Mouse (Mus musculus): ENCODE measurements around the gene Ppargc1a.

Ppargc1a gene

DNA sequence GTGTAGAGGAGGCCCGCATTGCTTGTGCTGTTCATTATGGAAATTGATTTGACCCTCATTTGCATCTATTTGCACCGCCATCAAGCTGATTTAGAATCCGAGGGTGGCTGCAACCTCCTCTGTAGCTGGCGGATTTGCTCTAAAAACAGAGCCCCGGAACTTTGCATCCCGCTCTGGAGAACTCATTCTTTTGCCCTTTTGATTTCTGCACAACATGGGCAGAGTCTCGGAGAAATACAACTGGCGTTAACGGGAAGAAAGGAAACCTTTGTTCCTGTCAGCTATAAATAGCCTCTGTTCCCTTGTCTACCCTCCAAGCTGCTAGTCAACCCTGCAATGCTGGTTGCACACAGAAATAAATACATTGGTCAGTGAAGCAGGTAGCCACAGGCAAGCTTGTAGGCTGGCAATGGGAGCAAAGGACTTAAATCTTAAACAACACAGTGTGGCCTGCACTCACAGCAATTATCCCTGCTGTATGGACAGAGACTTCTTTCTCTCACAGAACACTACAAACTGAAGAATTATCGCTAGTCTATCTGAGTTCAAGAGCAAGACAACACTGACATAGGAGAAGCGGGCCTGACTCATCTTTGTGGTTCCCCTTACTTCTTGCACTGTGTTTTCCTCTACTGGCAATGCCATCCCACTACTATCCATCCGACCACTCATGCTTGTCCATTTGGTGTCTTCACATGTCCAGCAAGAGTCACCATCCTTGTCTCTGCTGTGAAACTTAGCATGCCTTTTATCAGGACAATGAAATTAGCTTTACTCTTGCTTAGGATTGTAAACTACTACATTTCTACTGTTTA lies 155.0 kb downstream of the Ppargc1a start:
- no peak for DNase-seq

GRCm38 (mm10) chr5:51410006-51410405 lies 157.5 kb downstream of the Ppargc1a start:
- no peak for DNase-seq

DNA sequence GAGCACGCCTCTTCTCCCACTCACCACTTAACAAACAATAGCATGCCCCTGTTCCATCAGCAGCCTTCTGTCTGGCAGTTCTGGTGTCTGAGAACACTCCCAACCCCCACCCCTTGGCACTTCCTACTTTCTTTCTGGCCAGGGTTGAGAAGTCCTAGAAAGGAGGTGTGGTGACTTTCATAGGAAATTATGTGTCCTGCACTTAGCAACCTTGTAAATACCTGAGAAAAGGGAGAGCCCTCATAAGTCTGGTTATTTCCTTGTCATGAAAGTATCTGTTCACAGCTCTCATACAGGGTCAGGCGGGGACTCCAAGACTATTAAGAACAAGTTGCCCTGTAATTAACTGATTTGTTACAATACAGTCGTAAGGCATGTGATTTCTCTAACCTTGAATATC lies 161.1 kb downstream of the Ppargc1a start:
- no peak for DNase-seq

Measured in liver (tissue).